Mouse (Mus musculus): Measurements from ENCODE around the gene Prss44. TPM values are rescaled to one million over a fixed set of nuclear protein-coding genes. Genes with fewer than 3 reads are reported as not detected.

The Prss44 gene
- polyA plus RNA-seq, 1 experiment: not detected

DNA sequence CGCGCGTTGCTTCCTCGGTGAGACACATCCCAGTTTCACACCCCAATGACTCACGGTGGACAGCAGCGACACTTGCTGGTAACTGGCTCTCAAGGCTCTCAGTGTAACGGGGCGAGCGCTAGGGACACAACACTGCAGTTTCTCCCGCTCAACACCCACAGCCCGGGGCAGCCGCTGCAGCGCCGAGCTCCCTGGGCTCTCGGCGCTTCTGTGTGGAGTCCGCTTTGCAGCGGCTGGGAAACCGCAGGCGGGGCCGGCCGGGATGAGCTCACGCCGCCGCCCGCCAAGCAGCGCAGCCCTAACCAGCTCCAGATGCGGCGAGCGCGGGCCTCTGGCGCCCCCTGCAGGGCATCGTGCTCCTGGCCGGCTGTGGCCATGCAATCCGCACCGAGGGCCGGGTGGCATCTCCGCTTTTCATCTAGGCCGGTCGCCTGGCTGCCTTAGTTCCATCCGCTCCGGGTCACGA is 32.5 kb upstream of the Prss44 start:
- Histone ChIP-seq H3K27ac (ENCODE audit: control insufficient read depth, insufficient read depth, low read depth, low read length, poor library complexity) (no peak overlapping the region), H3K4me3 (replicated peaks; ENCODE audit: control insufficient read depth, low read depth, low read length) (peak overlapping the region; percentile 0), H3K4me1 (ENCODE audit: control insufficient read depth, insufficient read depth, low read length) (no peaks in the 10 kb centered on the region)
- TF ChIP-seq POLR2A (IDR thresholded peaks at IDR 0.05; ENCODE audit: borderline replicate concordance, control insufficient read depth, low read depth, low read length) (no peak), CTCF (IDR thresholded peaks at IDR 0.05; ENCODE audit: control insufficient read depth, insufficient read depth, low read length) (peak; percentile 83)
- WGBS: under 1% methylated on average over 42 of the region's 43 CpGs

DNA sequence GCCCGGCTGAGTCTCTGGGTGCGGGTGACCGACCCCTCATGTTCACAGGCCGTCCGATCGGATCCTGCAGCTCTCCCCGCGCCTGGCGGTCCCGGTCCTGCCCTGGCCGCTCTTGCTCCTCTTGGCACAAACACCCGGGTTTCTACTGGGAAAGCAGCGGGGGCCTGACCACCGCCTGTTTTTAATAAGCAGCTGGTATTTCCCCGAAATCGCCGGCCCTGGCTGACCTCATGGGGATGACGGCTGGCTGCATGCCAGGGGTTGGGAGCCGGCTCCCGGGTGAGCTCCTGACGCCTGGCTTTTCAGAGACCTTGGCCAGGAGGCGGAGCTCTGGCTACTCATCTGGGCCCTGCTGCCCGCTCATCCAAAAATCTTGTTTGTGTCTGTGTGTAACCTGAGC is 32.1 kb upstream of the Prss44 start:
- Histone ChIP-seq H3K4me1 (ENCODE audit: control insufficient read depth, insufficient read depth, low read length) (no peaks in the 10 kb centered on the region), H3K27ac (ENCODE audit: control insufficient read depth, insufficient read depth, low read depth, low read length, poor library complexity) (no peak overlapping the region), H3K4me3 (replicated peaks; ENCODE audit: control insufficient read depth, low read depth, low read length) (no peak overlapping the region)
- no peak for TF ChIP-seq CTCF (IDR thresholded peaks at IDR 0.05; ENCODE audit: control insufficient read depth, insufficient read depth, low read length)
- TF ChIP-seq POLR2A (IDR thresholded peaks at IDR 0.05; ENCODE audit: borderline replicate concordance, control insufficient read depth, low read depth, low read length): no peak
- WGBS: 4% methylated on average over 23 of the region's 23 CpGs

DNA sequence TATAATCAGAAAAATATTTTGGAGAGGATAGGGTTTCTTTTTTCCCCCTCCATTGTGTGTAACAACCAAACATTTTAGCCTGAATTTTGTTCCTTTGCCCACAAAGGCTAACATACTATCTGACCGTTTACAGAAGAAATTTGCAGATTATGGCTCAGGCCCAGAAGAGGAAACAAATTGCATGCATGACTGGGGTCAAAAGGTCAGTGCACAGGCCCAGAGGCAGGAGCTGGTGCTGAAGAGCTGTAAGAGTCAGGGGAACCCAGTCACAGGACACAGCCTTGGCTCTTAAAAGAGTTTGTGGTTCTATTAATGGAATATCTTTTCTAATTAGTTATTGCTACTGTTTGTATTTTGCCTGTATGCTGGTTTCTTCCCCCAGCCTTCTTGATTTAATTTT is 30.2 kb upstream of the Prss44 start:
- 40% methylated on average over 1 of the region's 1 CpGs for WGBS

DNA sequence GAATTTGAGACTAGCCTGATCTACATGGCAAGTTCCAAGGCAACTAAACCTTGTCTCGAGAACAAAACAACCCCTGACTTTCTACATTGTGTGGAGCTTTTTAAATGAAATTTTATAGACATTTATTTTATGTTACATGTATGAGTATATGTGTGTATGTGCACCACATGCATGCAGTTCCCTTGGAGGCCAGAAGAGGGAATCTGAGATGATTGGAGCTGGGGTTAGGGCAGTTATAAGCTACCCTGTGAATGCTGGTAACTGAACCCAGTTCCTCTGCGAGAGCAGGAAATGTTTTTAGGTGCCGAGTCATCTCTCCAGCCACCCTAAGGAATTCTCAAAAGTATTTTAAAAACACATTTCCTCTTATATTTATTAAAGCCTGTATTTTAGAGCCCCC is 25.6 kb upstream of the Prss44 start:
- TF ChIP-seq POLR2A (IDR thresholded peaks at IDR 0.05; ENCODE audit: borderline replicate concordance, control insufficient read depth, low read depth, low read length) (no peak), CTCF (IDR thresholded peaks at IDR 0.05; ENCODE audit: control insufficient read depth, insufficient read depth, low read length) (no peak)
- Histone ChIP-seq H3K4me1 (ENCODE audit: control insufficient read depth, insufficient read depth, low read length) (no peaks in the 10 kb centered on the region), H3K4me3 (replicated peaks; ENCODE audit: control insufficient read depth, low read depth, low read length) (no peak overlapping the region), H3K27ac (ENCODE audit: control insufficient read depth, insufficient read depth, low read depth, low read length, poor library complexity) (no peak overlapping the region)
- 74% methylated on average over 3 of the region's 3 CpGs for WGBS

More for the DNA sequence above, 30.2 kb upstream of the Prss44 start:
- Histone ChIP-seq H3K27ac (ENCODE audit: control insufficient read depth, insufficient read depth, low read depth, low read length, poor library complexity) (no peak overlapping the region), H3K4me3 (replicated peaks; ENCODE audit: control insufficient read depth, low read depth, low read length) (no peak overlapping the region), H3K4me1 (ENCODE audit: control insufficient read depth, insufficient read depth, low read length) (no peaks in the 10 kb centered on the region)
- TF ChIP-seq CTCF (IDR thresholded peaks at IDR 0.05; ENCODE audit: control insufficient read depth, insufficient read depth, low read length) (no peak), POLR2A (IDR thresholded peaks at IDR 0.05; ENCODE audit: borderline replicate concordance, control insufficient read depth, low read depth, low read length) (no peak)

DNA sequence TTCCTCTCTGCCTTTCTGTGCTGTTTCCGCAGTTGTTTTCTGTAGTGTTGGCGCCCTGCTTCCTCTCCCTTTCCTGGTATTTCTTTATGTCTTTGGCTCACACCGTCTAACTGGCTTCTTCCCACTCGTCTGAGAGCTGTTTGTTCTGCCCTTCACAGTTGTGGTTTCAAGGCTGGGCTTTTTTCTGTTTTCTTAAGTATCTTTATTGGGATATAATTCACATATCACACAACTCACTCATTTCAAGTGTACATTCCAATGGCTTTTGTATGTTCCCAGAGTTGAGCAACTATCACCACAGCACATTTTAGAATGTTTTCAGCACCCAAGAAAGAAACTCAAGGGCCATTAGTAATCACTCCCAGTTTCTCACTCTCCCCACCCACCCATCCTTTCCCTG is 23.3 kb upstream of the Prss44 start:
- Histone ChIP-seq H3K4me3 (replicated peaks; ENCODE audit: control insufficient read depth, low read depth, low read length) (no peak overlapping the region), H3K4me1 (ENCODE audit: control insufficient read depth, insufficient read depth, low read length) (no peaks in the 10 kb centered on the region; the same call in 1 of the 2 replicates), H3K27ac (ENCODE audit: control insufficient read depth, insufficient read depth, low read depth, low read length, poor library complexity) (no peak overlapping the region)
- 57% methylated on average over 4 of the region's 4 CpGs for WGBS
- no peak for TF ChIP-seq POLR2A (IDR thresholded peaks at IDR 0.05; ENCODE audit: borderline replicate concordance, control insufficient read depth, low read depth, low read length)
- TF ChIP-seq CTCF (IDR thresholded peaks at IDR 0.05; ENCODE audit: control insufficient read depth, insufficient read depth, low read length): no peak

DNA sequence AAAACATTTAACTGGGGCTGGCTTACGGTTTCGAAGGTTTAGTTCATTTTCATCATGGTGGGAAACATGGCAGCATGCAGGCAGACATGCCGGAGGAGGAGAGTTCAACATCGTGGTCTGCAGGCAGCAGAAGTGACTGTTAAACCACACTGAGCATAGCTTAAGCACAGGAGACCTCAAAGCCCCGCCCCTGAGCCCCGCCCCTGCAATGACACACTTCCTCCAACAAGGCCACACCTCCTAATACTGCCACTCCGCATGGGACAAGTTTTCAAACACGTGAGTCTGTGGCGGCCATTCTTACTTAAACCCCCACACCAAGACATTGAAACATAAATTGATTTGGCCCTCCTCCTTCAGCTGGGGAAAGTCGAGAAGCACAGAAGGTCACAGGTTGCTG is 16.8 kb upstream of the Prss44 start:
- Histone ChIP-seq H3K27ac (ENCODE audit: control insufficient read depth, insufficient read depth, low read depth, low read length, poor library complexity) (no peak overlapping the region), H3K4me3 (replicated peaks; ENCODE audit: control insufficient read depth, low read depth, low read length) (no peak overlapping the region), H3K4me1 (ENCODE audit: control insufficient read depth, insufficient read depth, low read length) (no peaks in the 10 kb centered on the region; the same call in 1 of the 2 replicates)
- 66% methylated on average over 10 of the region's 10 CpGs for WGBS
- TF ChIP-seq CTCF (IDR thresholded peaks at IDR 0.05; ENCODE audit: control insufficient read depth, insufficient read depth, low read length) (no peak), POLR2A (IDR thresholded peaks at IDR 0.05; ENCODE audit: borderline replicate concordance, control insufficient read depth, low read depth, low read length) (no peak)

DNA sequence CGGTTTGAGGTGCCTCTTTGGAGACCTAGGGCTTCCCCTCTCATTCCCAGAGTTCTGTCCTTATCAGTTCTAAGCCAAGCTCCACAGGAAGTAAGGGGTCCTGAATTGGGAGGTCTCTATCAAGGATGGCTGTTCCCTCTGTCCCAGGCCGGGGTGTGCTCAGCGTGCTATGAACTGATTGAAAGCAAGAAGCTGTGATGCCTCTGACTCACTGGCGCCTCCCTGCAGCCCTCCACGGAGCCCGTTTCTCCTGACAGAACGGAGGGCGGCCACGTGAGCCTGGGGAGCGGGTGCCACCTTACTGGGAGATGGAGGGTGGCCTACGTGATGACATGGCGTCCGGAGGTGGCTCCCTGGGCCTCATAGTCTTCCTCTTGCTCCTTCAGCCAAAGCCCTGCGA is 15.9 kb upstream of the Prss44 start, which contains the start of gene Prss42:
Gene Prss42 (plus strand): TSS at position 301 of the 400 bp plus-strand sequence.
- Histone ChIP-seq H3K4me1 (ENCODE audit: control insufficient read depth, insufficient read depth, low read length) (no peaks in the 10 kb centered on the region; the same call in 1 of the 2 replicates), H3K27ac (ENCODE audit: control insufficient read depth, insufficient read depth, low read depth, low read length, poor library complexity) (no peak within 1 kb of the TSS), H3K4me3 (replicated peaks; ENCODE audit: control insufficient read depth, low read depth, low read length) (no peak within 1 kb of the TSS)
- 91% methylated on average over 14 of the region's 14 CpGs for WGBS
- TF ChIP-seq CTCF (IDR thresholded peaks at IDR 0.05; ENCODE audit: control insufficient read depth, insufficient read depth, low read length): no peak
- no peak for TF ChIP-seq POLR2A (IDR thresholded peaks at IDR 0.05; ENCODE audit: borderline replicate concordance, control insufficient read depth, low read depth, low read length)

DNA sequence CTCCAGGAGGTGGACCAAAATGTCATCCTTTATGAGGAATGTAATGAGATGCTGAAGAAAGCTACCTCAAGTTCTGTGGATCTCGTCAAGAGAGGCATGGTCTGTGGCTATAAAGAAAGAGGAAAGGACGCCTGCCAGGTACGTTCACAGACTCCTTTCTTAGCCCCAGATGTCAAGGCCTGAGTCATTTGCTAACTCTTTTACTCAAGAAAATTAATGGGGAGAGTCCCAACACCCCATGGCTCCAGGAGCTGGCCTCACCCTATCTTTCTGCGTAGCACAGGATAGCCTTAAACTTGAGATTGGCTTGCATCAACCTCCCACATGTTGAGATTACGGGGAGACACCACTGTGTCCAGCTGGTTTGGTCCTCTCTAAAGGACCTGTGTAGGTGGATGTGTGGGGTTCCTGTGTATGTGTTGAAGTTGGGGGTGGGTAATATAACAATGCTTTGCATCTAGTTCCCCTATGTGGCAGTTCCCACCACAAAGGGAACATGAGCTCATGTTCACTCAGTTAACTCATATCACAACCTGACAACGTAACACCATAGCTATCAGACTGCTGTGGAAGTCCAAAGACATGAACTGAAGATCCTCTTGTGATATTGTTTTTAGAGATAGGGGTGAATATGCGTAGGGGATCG is 12.8 kb upstream of the Prss44 start:
- Histone ChIP-seq H3K4me3 (replicated peaks; ENCODE audit: control insufficient read depth, low read depth, low read length) (no peak overlapping the region), H3K4me1 (ENCODE audit: control insufficient read depth, insufficient read depth, low read length) (peaks cover 1% of the 10 kb centered on the region; the same call in 1 of the 2 replicates), H3K27ac (ENCODE audit: control insufficient read depth, insufficient read depth, low read depth, low read length, poor library complexity) (no peak overlapping the region)
- WGBS: 78% methylated on average over 8 of the region's 8 CpGs
- TF ChIP-seq CTCF (IDR thresholded peaks at IDR 0.05; ENCODE audit: control insufficient read depth, insufficient read depth, low read length) (no peak), POLR2A (IDR thresholded peaks at IDR 0.05; ENCODE audit: borderline replicate concordance, control insufficient read depth, low read depth, low read length) (no peak)

Measured in bone marrow, adult 2 months (tissue).